ENCODE assay signal across 8 mouse cellular contexts in genomic region chr1:155097931-155098485, GRCm38 (mm10). TPM values are rescaled to one million over a fixed set of nuclear protein-coding genes. Genes with fewer than 3 reads are reported as not detected.
DNase-seq lines count a peak whose midpoint lies in the region; ATAC-seq and TF ChIP-seq lines count a peak whose summit lies in the region.

No protein-coding gene starts in this region.

- peaks cover 22% of the 10 kb centered on the region for H3K36me3 ChIP-seq in erythroblast, embryonic 14.5 days (ENCODE audit: control insufficient read depth)
- no peaks in the 10 kb centered on the region for H3K36me3 ChIP-seq in liver, adult 2 months (ENCODE audit: control insufficient read depth, insufficient read depth, low read length)

- H3K4me3 ChIP-seq in erythroblast, embryonic 14.5 days (replicated peaks): peak overlapping the region; percentile 100
- H3K4me3 ChIP-seq in liver, adult 2 months (ENCODE audit: insufficient read depth, low read depth, low read length): peak overlapping the region; percentile 76

- H3K9me3 ChIP-seq in erythroblast, embryonic 14.5 days (ENCODE audit: control insufficient read depth, low read length): no peaks in the 10 kb centered on the region

- H3K4me1 ChIP-seq in erythroblast, embryonic 14.5 days (ENCODE audit: control insufficient read depth): peaks cover 29% of the 10 kb centered on the region
- H3K4me1 ChIP-seq in liver, adult 2 months (ENCODE audit: control insufficient read depth, insufficient read depth, low read length): peaks cover 2% of the 10 kb centered on the region; the same call in 1 of the 2 replicates

- no peak for TF ChIP-seq CTCF in liver, adult 2 months (IDR thresholded peaks at IDR 0.05; ENCODE audit: low read depth, low read length)

- DNase-seq in cerebellum, postnatal 36 days: peak; percentile 25 to 28
- peak; percentile 73 for DNase-seq in NIH3T3 (ENCODE audit: low read depth)
- peak; percentile 41 for DNase-seq in liver, adult 2 months (ENCODE audit: extremely low read depth, low read depth, low spot score)
- DNase-seq in thymus, adult 18-20 months: peak; percentile 64 to 80

- H3K9ac ChIP-seq in liver, adult 2 months (ENCODE audit: low read depth, low read length): peak overlapping the region; percentile 83

- TF ChIP-seq POLR2A in liver, adult 2 months (IDR thresholded peaks at IDR 0.05; ENCODE audit: extremely low read depth, insufficient read depth, low read length): no peak

- H3K27ac ChIP-seq in liver, adult 2 months (replicated peaks; ENCODE audit: insufficient read depth, low read depth, low read length): peak overlapping the region; percentile 45

- peaks cover 10% of the 10 kb centered on the region for H3K79me2 ChIP-seq in liver, adult 2 months (ENCODE audit: control insufficient read depth, insufficient read depth, low read length)

- ATAC-seq in cerebellum, adult (ENCODE audit: insufficient number of reproducible peaks, low FRiP score, low TSS enrichment): no peak
- ATAC-seq in hematopoietic stem cell, adult 5-6 weeks (replicated peaks in 1 of 2; ENCODE audit: insufficient read depth in 1 of 2, low FRiP score in 2 of 2, low TSS enrichment in 1 of 2, low read depth in 1 of 2, poor library complexity in 2 of 2, severe bottlenecking in 2 of 2): peak; percentile 24 to 41
- ATAC-seq in monocyte, adult 5-6 weeks (replicated peaks; ENCODE audit: insufficient number of reproducible peaks, low FRiP score, low TSS enrichment, poor library complexity, severe bottlenecking): peak; percentile 45; the same call in 1 of the 2 replicates

- under 1% methylated on average over 33 of the region's 33 CpGs for WGBS in liver, adult 2 months

- H3K27me3 ChIP-seq in erythroblast, embryonic 14.5 days (ENCODE audit: control insufficient read depth): peaks cover 4% of the 10 kb centered on the region
- no peaks in the 10 kb centered on the region for H3K27me3 ChIP-seq in liver, adult 2 months (ENCODE audit: control insufficient read depth, insufficient read depth, low read length)

RNA-seq across cellular contexts. Expression of gene Ier5, which starts 1.4 kb away (rescaled TPM):
- 7.6 and 7.7 TPM in 2 replicates for polyA plus RNA-seq in erythroblast, embryonic 14.5 days (2012)
- 26.1 and 30.0 TPM in 2 replicates for total RNA-seq in hematopoietic stem cell, adult 5-6 weeks (2017)
- 2.8 and 3.2 TPM in 2 replicates for total RNA-seq in liver, adult 2 months (2014; rRNA removed)
- polyA plus RNA-seq in liver, adult 2 months (2012; rRNA removed): 2.5 and 2.6 TPM in 2 replicates
- total RNA-seq in monocyte, adult 5-6 weeks (2017): 118 to 240 TPM (median 139 TPM) in 3 replicates

RNA-seq across cellular contexts. Expression of gene Mr1, which starts 48.6 kb away (rescaled TPM):
- polyA plus RNA-seq in erythroblast, embryonic 14.5 days (2012): not detected in 2 replicates
- total RNA-seq in hematopoietic stem cell, adult 5-6 weeks (2017): 19.7 and 22.7 TPM in 2 replicates
- 3.2 and 6.3 TPM in 2 replicates for total RNA-seq in liver, adult 2 months (2014; rRNA removed)
- 1.1 and 1.6 TPM in 2 replicates for polyA plus RNA-seq in liver, adult 2 months (2012; rRNA removed)
- total RNA-seq in monocyte, adult 5-6 weeks (2017): 8.6 to 21.8 TPM (median 18.3 TPM) in 3 replicates
